Mouse (Mus musculus) limb, embryonic 11.5 days (tissue): ENCODE data around the gene Ucma. TPM values are rescaled to one million over a fixed set of nuclear protein-coding genes. Genes with fewer than 3 reads are reported as not detected.

Experiments
- ATAC-seq: fragments of 200-750 bp; cut with Nextera tagmentation; 2 replicates; pipeline ENCODE4 v1.8.0; 2017; ENCODE audit warnings: low read depth; ENCODE audit not compliant: insufficient number of reproducible peaks, low FRiP score, low TSS enrichment
- DNase-seq: peaks from one replicate; pipeline ENCODE4 v3.0.0-alpha.2; 2015; ENCODE audit warnings: low spot score
- H3K27ac ChIP-seq: fragments of 300-500 bp; sonication (generic); replicated peaks from 2 replicates; pipeline ENCODE4 v1.5.1; 2014; ENCODE audit warnings: low read depth, mild to moderate bottlenecking, low read length
- H3K27me3 ChIP-seq: fragments of 300-500 bp; sonication (generic); 2 replicates; pipeline ENCODE4 v1.6.1; 2014; ENCODE audit warnings: mild to moderate bottlenecking, low read length, mixed read lengths; ENCODE audit not compliant: control insufficient read depth, insufficient read depth
- H3K36me3 ChIP-seq: fragments of 300-500 bp; sonication (generic); 2 replicates; pipeline ENCODE4 v1.6.1; 2014; ENCODE audit warnings: mild to moderate bottlenecking, low read length, moderate library complexity, mixed read lengths; ENCODE audit not compliant: control insufficient read depth, insufficient read depth
- H3K4me1 ChIP-seq: fragments of 300-500 bp; sonication (generic); 2 replicates; pipeline ENCODE4 v1.6.1; 2014; ENCODE audit warnings: low read length, mixed read lengths; ENCODE audit not compliant: control insufficient read depth, insufficient read depth
- H3K4me2 ChIP-seq: fragments of 300-500 bp; sonication (generic); 2 replicates; pipeline ENCODE4 v1.6.1; 2014; ENCODE audit warnings: low read depth, mild to moderate bottlenecking, moderate library complexity; ENCODE audit not compliant: severe bottlenecking
- H3K4me3 ChIP-seq: fragments of 300-500 bp; sonication (generic); 2 replicates; pipeline ENCODE4 v1.5.1; 2014; ENCODE audit warnings: low read depth, low read length
- H3K9ac ChIP-seq: fragments of 300-500 bp; sonication (generic); 2 replicates; pipeline ENCODE4 v1.6.1; 2014; ENCODE audit warnings: mild to moderate bottlenecking, low read length
- H3K9me3 ChIP-seq: fragments of 300-500 bp; sonication (generic); 2 replicates; pipeline ENCODE4 v1.6.1; 2016; ENCODE audit warnings: low read length; ENCODE audit not compliant: control insufficient read depth
- WGBS: fragments of 180-500 bp; shearing (Covaris S2); extraction: QIAGEN DNeasy Blood & Tissue Kit; methylation state at CpG from one replicate; pipeline ENCODE4 v1.1.7; 2014; 5-methylcytosine and 5-hydroxymethylcytosine counted together
- polyA plus RNA-seq: library from polyadenylated mRNA; unstranded; fragments of >200 nt; fragmentation: Nextera tagmentation; extraction: Ambion mirVana; gene quantifications from 2 replicates; pipeline ENCODE4 v1.2.1, GENCODE M21; 2014

Gene Ucma
- polyA plus RNA-seq, 1 experiment from 2014 or later = not detected

GRCm38 (mm10) chr2:4958039-4958438 lies 17.9 kb upstream of the Ucma start:
- 85% methylated on average over 12 of the region's 12 CpGs for WGBS

DNA sequence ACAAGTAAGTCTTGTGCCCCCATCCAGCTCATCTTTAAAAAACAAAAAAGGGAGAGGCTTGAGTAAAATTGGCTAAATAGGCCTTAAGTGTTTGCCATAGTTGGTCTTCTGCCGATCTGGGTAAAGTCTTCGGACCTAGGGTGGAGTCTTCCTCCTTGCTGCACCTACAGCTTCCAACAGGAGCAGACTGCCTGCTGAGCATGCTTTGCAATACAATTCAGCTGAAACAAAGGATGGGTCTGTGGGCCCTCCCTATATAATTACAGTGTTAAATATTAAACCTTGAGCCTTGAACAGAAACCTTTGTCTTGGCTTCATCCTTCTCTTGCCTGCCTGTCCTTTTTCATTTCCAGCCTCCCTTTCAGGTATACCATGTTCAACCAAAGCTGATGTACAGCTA lies 8.1 kb upstream of the Ucma start:
- H3K4me2 ChIP-seq = no peak overlapping the region
- H3K4me3 ChIP-seq = no peak overlapping the region
- DNase-seq = no peak
- H3K27me3 ChIP-seq = no peaks in the 10 kb centered on the region
- no peak overlapping the region for H3K27ac ChIP-seq
- ATAC-seq = no peak
- no peak overlapping the region for H3K9ac ChIP-seq
- no peaks in the 10 kb centered on the region for H3K36me3 ChIP-seq
- WGBS = 100% methylated on average over 2 of the region's 2 CpGs
- no peaks in the 10 kb centered on the region for H3K9me3 ChIP-seq
- H3K4me1 ChIP-seq = no peaks in the 10 kb centered on the region

More at GRCm38 (mm10) chr2:4958039-4958438, 17.9 kb upstream of the Ucma start:
- H3K36me3 ChIP-seq = no peaks in the 10 kb centered on the region
- H3K27ac ChIP-seq = 0 out of 2 replicates have a peak overlapping the region, but pooled peaks have one; percentile 33
- H3K4me3 ChIP-seq = no peak overlapping the region
- no peak overlapping the region for H3K4me2 ChIP-seq
- no peak for ATAC-seq
- no peak for DNase-seq
- no peaks in the 10 kb centered on the region for H3K27me3 ChIP-seq
- no peaks in the 10 kb centered on the region for H3K9me3 ChIP-seq
- no peak overlapping the region for H3K9ac ChIP-seq
- no peaks in the 10 kb centered on the region for H3K4me1 ChIP-seq

GRCm38 (mm10) chr2:4969083-4969482 lies 6.8 kb upstream of the Ucma start:
- H3K4me2 ChIP-seq = no peak overlapping the region
- WGBS = 88% methylated on average over 1 of the region's 2 CpGs
- ATAC-seq = no peak

DNA sequence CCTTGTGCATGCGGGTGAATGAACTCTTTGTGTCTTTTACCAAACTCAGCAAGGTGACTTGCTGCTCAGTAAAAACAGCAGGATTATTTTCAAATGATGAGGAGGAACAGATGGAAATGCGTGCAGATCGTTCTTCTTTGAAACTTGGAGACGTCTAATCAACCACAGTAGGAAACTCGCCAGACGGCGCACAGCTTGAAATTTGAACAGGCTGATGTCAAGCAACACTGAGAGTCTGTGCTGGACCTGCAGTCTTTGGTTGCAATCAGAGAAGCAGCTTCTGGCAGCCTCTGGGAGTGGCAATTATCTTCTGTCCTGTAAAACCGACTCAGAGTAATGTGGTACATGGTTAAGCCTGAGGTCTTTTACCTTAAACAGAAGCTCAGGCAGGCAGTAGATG lies 2.2 kb downstream of the Ucma start:
- no peaks in the 10 kb centered on the region for H3K36me3 ChIP-seq
- no peak overlapping the region for H3K9ac ChIP-seq
- H3K27me3 ChIP-seq = no peaks in the 10 kb centered on the region
- WGBS = 21% methylated on average over 8 of the region's 8 CpGs
- no peak overlapping the region for H3K4me3 ChIP-seq
- 0 out of 2 replicates have a peak overlapping the region, but pooled peaks have one; percentile 15 for H3K27ac ChIP-seq
- H3K4me2 ChIP-seq = no peak overlapping the region
- peak; percentile 50 for DNase-seq
- no peaks in the 10 kb centered on the region for H3K9me3 ChIP-seq
- peaks cover 8% of the 10 kb centered on the region for H3K4me1 ChIP-seq
- ATAC-seq = no peak

More at GRCm38 (mm10) chr2:4969083-4969482, 6.8 kb upstream of the Ucma start:
- no peak overlapping the region for H3K9ac ChIP-seq
- no peaks in the 10 kb centered on the region for H3K9me3 ChIP-seq
- H3K4me3 ChIP-seq = no peak overlapping the region
- no peaks in the 10 kb centered on the region for H3K36me3 ChIP-seq
- no peak for DNase-seq
- no peak overlapping the region for H3K27ac ChIP-seq
- no peaks in the 10 kb centered on the region for H3K27me3 ChIP-seq
- no peaks in the 10 kb centered on the region for H3K4me1 ChIP-seq

- DNase-seq (peak; percentile 40), ATAC-seq (no peak)
- no peak overlapping the region for H3K9ac ChIP-seq
- no peaks in the 10 kb centered on the region for H3K36me3 ChIP-seq
- 0 out of 2 replicates have a peak, but pooled peaks cover 4% of the 10 kb centered on the region for H3K4me1 ChIP-seq
- no peak overlapping the region for H3K4me3 ChIP-seq
- no peak overlapping the region for H3K4me2 ChIP-seq
- 20% methylated on average over 5 of the region's 5 CpGs for WGBS
- H3K27ac ChIP-seq = no peak overlapping the region
- H3K9me3 ChIP-seq = no peaks in the 10 kb centered on the region
- no peaks in the 10 kb centered on the region for H3K27me3 ChIP-seq
Measured at GRCm38 (mm10) chr2:4983987-4984386, 8.1 kb downstream of the Ucma start.

DNA sequence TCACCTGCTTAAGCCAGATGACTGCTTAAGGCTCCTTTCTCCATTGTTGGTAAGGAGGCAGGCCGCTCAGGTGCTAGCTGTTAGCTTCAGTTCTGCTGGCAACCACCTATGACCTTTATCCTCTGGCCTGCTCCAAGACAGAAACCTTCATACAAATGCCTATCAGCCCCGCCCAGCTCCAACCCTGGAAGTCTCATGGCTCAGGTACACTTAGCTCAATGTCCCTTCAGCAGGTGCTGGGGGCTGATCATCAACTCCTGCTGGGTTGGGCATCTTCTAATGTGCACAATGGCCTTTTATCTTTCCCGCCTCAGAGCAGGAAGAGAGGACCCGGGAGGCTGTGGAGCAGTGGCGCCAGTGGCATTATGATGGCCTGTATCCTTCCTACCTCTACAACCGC lies 9.1 kb downstream of the Ucma start:
- Histone ChIP-seq H3K4me3 (no peak overlapping the region), H3K4me1 (0 out of 2 replicates have a peak, but pooled peaks cover 4% of the 10 kb centered on the region), H3K9ac (no peak overlapping the region), H3K4me2 (no peak overlapping the region), H3K36me3 (no peaks in the 10 kb centered on the region), H3K27ac (no peak overlapping the region), H3K9me3 (no peaks in the 10 kb centered on the region), H3K27me3 (no peaks in the 10 kb centered on the region)
- DNase-seq (no peak), ATAC-seq (no peak)
- WGBS = 82% methylated on average over 6 of the region's 6 CpGs

DNA sequence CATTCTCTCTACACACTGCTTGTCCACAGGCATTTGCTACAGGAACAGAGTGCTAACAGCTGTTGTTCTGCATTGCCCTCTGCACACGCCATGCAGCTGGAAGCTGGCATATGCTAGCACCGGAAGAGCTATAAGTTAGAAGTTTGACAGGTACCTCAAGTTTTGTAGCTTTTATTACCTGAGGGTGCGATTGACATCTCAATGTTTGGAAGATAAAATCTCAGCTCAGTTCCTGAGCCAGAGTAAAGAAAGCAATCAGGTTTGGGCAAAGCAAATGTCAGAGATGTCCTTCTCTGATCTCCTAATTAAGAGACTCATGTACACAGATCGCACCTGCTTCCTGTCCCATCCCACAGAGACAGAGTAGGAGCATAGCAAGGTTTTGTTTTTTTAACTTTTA lies 10.9 kb downstream of the Ucma start:
- no peak overlapping the region for H3K9ac ChIP-seq
- H3K4me2 ChIP-seq = no peak overlapping the region
- ATAC-seq (no peak), DNase-seq (no peak)
- H3K9me3 ChIP-seq = no peaks in the 10 kb centered on the region
- no peak overlapping the region for H3K27ac ChIP-seq
- 0 out of 2 replicates have a peak, but pooled peaks cover 4% of the 10 kb centered on the region for H3K4me1 ChIP-seq
- 72% methylated on average over 4 of the region's 4 CpGs for WGBS
- H3K36me3 ChIP-seq = peaks cover 7% of the 10 kb centered on the region
- no peaks in the 10 kb centered on the region for H3K27me3 ChIP-seq
- H3K4me3 ChIP-seq = no peak overlapping the region

DNA sequence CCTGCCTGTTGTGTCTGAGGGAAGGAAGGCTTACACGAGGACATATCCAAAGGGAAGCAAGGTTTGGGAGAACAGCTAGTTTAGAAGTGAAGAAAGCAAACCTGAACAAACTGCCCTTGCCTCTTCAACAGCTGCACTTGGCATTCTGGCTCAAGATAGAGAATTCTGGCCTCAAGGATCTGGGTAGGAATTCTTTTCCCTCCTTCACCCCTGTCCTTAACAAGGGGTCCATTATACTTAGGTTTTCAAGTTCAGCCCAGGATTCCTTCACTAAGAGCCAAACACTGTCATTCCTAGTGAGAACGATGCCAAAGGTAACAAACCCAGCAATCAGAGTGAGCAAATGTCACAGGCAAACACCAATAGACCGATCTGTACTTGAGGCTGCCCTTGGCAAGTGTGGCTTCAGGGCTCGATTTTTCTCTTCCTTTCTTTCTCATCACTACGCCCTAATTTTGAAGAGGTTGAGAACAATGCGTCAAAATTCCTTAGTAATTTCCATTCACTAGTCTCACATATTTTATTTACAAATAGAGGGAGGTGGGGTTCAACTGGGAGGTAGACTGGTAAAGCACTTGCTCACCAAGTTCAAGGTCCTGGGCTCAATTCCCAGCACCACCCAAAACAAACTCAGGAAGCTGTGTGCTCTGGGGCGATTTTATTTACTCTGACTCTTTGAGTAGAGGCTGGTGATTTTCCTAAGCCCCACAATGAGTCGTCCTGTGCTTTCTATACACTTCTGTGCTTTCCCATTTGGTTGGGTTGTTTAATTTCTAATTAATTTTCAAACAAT lies 11.7 kb downstream of the Ucma start:
- H3K9ac ChIP-seq = no peak overlapping the region
- ATAC-seq = no peak
- H3K9me3 ChIP-seq = no peaks in the 10 kb centered on the region
- 0 out of 2 replicates have a peak, but pooled peaks cover 4% of the 10 kb centered on the region for H3K4me1 ChIP-seq
- no peak overlapping the region for H3K27ac ChIP-seq
- DNase-seq = no peak
- H3K27me3 ChIP-seq = no peaks in the 10 kb centered on the region
- 84% methylated on average over 8 of the region's 8 CpGs for WGBS
- no peak overlapping the region for H3K4me3 ChIP-seq
- peaks cover 9% of the 10 kb centered on the region for H3K36me3 ChIP-seq
- no peak overlapping the region for H3K4me2 ChIP-seq
